Mouse (Mus musculus): ENCODE measurements at regions not wholly inside any gene's neighbourhood (a gene's known extent, or its start where the extent isn't known, plus 50 kb on each side); places are given as distances from the start of the nearest gene placed in this dataset.
A peak's percentile ranks its signal among the peaks of the same experiment; 100 is the strongest.

- peak; percentile 28 to 50 for DNase-seq (ENCODE audit: low spot score in 2 of 2)
Measured at GRCm38 (mm10) chr2:95232135-95232772, 794.3 kb upstream of the Api5 start.

DNA sequence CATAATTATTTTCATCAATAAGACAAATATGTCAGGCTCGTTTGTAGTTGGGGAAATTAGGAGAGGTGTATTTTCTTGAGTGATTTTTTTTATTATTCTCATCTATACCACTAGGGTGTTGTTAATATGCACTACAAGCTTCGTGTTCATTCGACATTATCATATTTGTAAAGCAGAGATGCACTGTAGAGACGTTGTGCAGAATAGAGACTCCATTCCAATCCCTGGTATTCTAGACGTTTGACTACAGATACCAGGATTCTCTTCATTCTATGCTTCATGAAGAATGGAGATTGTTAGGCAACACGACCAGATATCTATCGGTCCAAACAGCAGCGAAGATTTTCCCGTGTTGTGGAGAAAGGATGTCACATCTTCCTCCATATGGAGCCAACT, 793.8 kb upstream of the Api5 start:
- DNase-seq (ENCODE audit: low spot score in 2 of 2): no peak

DNA sequence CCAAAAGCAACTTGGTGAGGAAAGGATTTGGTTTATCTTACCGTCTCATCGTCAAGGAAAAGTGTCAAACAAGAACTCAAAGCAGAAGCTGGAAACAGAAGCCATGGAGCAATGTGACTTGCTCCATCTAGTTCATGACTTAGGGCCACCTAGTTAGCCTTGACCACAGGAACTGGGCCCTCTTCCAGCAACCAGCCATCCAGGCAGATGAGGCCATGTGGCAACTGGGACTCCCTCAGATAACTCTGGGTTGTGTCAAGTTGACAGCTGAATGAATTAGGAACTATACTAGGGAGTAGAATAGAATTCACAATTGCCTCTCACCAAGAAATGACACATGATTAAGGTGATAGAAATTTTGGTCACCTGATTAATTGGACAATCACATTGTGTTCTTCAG, 791.5 kb upstream of the Api5 start:
- no peak for DNase-seq (ENCODE audit: low spot score in 2 of 2)

GRCm38 (mm10) chr2:95210216-95210941, 772.4 kb upstream of the Api5 start:
- no peak for DNase-seq (ENCODE audit: low spot score in 2 of 2)
